In genomic region chr13:54503278-54503603, GRCm38 (mm10) we compare ENCODE assay signal across 8 mouse cellular contexts. TPM values are rescaled to one million over a fixed set of nuclear protein-coding genes. Genes with fewer than 3 reads are reported as not detected.
DNase-seq lines count a peak whose midpoint lies in the region; ATAC-seq and TF ChIP-seq lines count a peak whose summit lies in the region.

No protein-coding gene starts in this region.

- DNase-seq in heart, embryonic 10.5 days (ENCODE audit: low spot score) = peak; percentile 80
- DNase-seq in heart, adult 11 months = no peak
- no peak for DNase-seq in T-cell, adult 2 months (ENCODE audit: low spot score)
- no peak for DNase-seq in gastrocnemius, adult 8-10 months (ENCODE audit: low spot score in 2 of 2)
- no peak for DNase-seq in right cerebral cortex, postnatal 4 days

- peak overlapping the region; percentile 81 for H3K4me3 ChIP-seq in heart, embryonic 10.5 days
- H3K4me3 ChIP-seq in E14TG2a.4 (replicated peaks; ENCODE audit: low read length) = peak overlapping the region; percentile 89
- peak overlapping the region; percentile 84 for H3K4me3 ChIP-seq in forebrain, embryonic 16.5 days (replicated peaks; ENCODE audit: low read length)

- 2% methylated on average over 14 of the region's 14 CpGs for WGBS in heart, embryonic 10.5 days
- WGBS in forebrain, embryonic 16.5 days = under 1% methylated on average over 14 of the region's 14 CpGs

- TF ChIP-seq CTCF in E14TG2a.4 (conservative IDR thresholded peaks at IDR 0.05; ENCODE audit: low read length) = no peak

- no peaks in the 10 kb centered on the region for H3K36me3 ChIP-seq in heart, embryonic 10.5 days
- H3K36me3 ChIP-seq in E14TG2a.4 (ENCODE audit: insufficient read depth, low read length) = no peaks in the 10 kb centered on the region
- H3K36me3 ChIP-seq in forebrain, embryonic 16.5 days (ENCODE audit: control insufficient read depth, insufficient read depth) = no peaks in the 10 kb centered on the region

- H3K4me1 ChIP-seq in heart, embryonic 10.5 days = peaks cover 22% of the 10 kb centered on the region
- H3K4me1 ChIP-seq in E14TG2a.4 (replicated peaks; ENCODE audit: low read depth, low read length) = peaks cover 35% of the 10 kb centered on the region
- H3K4me1 ChIP-seq in forebrain, embryonic 16.5 days (replicated peaks; ENCODE audit: control insufficient read depth, insufficient read depth, low read length) = peaks cover 15% of the 10 kb centered on the region

- no peak for ATAC-seq in forebrain, embryonic 16.5 days
- peak; percentile 51 for ATAC-seq in megakaryocyte, adult 5-6 weeks (ENCODE audit: poor library complexity, severe bottlenecking)

- H3K9me3 ChIP-seq in heart, embryonic 10.5 days = no peaks in the 10 kb centered on the region
- no peaks in the 10 kb centered on the region for H3K9me3 ChIP-seq in E14TG2a.4 (ENCODE audit: low read length)
- no peaks in the 10 kb centered on the region for H3K9me3 ChIP-seq in forebrain, embryonic 16.5 days (ENCODE audit: control insufficient read depth, low read length)

- peak overlapping the region; percentile 91 for H3K27ac ChIP-seq in heart, embryonic 10.5 days
- H3K27ac ChIP-seq in forebrain, embryonic 16.5 days (ENCODE audit: low read length) = no peak overlapping the region; the same call in 1 of the 2 replicates

- H3K4me2 ChIP-seq in forebrain, embryonic 16.5 days (ENCODE audit: low read length) = peak overlapping the region; percentile 83

- H3K9ac ChIP-seq in forebrain, embryonic 16.5 days (replicated peaks; ENCODE audit: low read depth, low read length) = peak overlapping the region; percentile 94

- 0 out of 2 replicates have a peak, but pooled peaks cover 8% of the 10 kb centered on the region for H3K27me3 ChIP-seq in heart, embryonic 10.5 days (ENCODE audit: insufficient read depth, poor library complexity, severe bottlenecking)
- peaks cover 30% of the 10 kb centered on the region for H3K27me3 ChIP-seq in E14TG2a.4 (ENCODE audit: insufficient read depth, low read length)
- no peaks in the 10 kb centered on the region for H3K27me3 ChIP-seq in forebrain, embryonic 16.5 days (replicated peaks; ENCODE audit: control insufficient read depth, insufficient read depth, low read length)

RNA-seq across cellular contexts. Expression of gene Simc1, which starts 0.3 kb away (rescaled TPM):
- polyA plus RNA-seq in heart, embryonic 10.5 days (2016; fragmentation: Nextera tagmentation; extraction: Ambion mirVana) = 5.9 and 10.4 TPM in 2 replicates
- polyA plus RNA-seq in forebrain, embryonic 16.5 days (2015; fragmentation: Nextera tagmentation; extraction: Ambion mirVana) = 26.3 and 27.7 TPM in 2 replicates
- 5.3 and 5.5 TPM in 2 replicates for total RNA-seq in megakaryocyte, adult 5-6 weeks (2015)
- total RNA-seq in megakaryocyte, adult 5-6 weeks (2017) = 4.1 and 5.3 TPM in 2 replicates
- 1 to 10 TPM; 2.8 to 3.6 (median 3.3) TPM for total RNA-seq in gastrocnemius, adult 8-10 months (2022)

RNA-seq across cellular contexts. Expression of gene Thoc3, which starts 34.6 kb away (rescaled TPM):
- 117 and 141 TPM in 2 replicates for polyA plus RNA-seq in heart, embryonic 10.5 days (2016; fragmentation: Nextera tagmentation; extraction: Ambion mirVana)
- 85.6 and 93.2 TPM in 2 replicates for polyA plus RNA-seq in forebrain, embryonic 16.5 days (2015; fragmentation: Nextera tagmentation; extraction: Ambion mirVana)
- total RNA-seq in megakaryocyte, adult 5-6 weeks (2015) = 15.2 and 16.2 TPM in 2 replicates
- 19.6 and 20.6 TPM in 2 replicates for total RNA-seq in megakaryocyte, adult 5-6 weeks (2017)
- total RNA-seq in gastrocnemius, adult 8-10 months (2022) = 10 to 100 TPM; 12.0 to 19.0 (median 16.5) TPM
